Comparison of ENCODE assay signal across 23 mouse cellular contexts in the genomic region with DNA sequence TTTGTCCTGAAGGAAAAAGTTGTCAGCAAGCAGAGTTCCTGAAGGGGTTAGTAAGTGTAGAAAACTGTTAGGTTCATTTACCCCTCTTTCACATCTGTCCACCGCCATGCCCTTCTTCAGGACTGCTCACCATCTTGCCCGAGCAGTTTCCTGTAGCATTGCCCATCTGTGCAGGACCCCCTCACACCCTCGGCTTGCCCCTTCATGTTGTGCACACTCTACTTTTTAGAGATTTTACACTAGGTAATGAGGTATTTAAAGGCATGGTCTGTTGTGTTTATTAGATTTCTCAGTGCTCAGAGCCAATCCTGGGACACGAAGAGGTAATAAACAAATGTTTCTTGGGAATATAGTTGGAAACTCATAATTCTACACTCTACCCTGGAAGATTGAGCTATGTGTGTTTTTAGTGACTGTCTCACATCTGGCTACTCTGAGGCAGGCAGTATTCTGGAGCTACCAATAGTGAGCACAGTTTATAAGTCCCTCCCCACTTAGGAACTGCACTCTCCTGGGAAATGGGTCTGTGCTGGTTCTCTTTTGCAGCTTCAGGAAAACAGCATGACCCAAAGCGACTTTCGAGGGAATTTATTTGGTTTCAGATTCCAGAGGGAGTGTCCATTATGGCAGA.
DNase-seq lines count a peak whose midpoint lies in the region; ATAC-seq and TF ChIP-seq lines count a peak whose summit lies in the region.
"Had no signal": no experiment of that assay in that cellular context is flagged by ENCODE, and none has a peak within 500 bp of the region (broad histone marks: within the 10 kb centered on the region; RNA-seq: fewer than 3 reads in every experiment).

No protein-coding gene starts in this region.

- no peak overlapping the region for H3K4me2 ChIP-seq in limb, embryonic 11.5 days (ENCODE audit: low read depth, severe bottlenecking)
- no peak overlapping the region for H3K4me2 ChIP-seq in limb, embryonic 12.5 days
- H3K4me2 ChIP-seq in limb, embryonic 14.5 days (replicated peaks; ENCODE audit: low read depth, low read length, severe bottlenecking): no peak overlapping the region
- H3K4me2 ChIP-seq: embryonic facial prominence, embryonic 13.5 days; embryonic facial prominence, embryonic 15.5 days; forebrain, embryonic 12.5 days had no signal

- H3K9ac ChIP-seq in limb, embryonic 11.5 days (ENCODE audit: low read length): no peak overlapping the region
- H3K9ac ChIP-seq in limb, embryonic 12.5 days (replicated peaks): no peak overlapping the region
- H3K9ac ChIP-seq in limb, embryonic 14.5 days (ENCODE audit: low read depth, low read length, severe bottlenecking): no peak overlapping the region
- H3K9ac ChIP-seq: embryonic facial prominence, embryonic 13.5 days; embryonic facial prominence, embryonic 15.5 days; forebrain, embryonic 12.5 days had no signal

- H3K4me1 ChIP-seq in limb, embryonic 11.5 days (ENCODE audit: control insufficient read depth, insufficient read depth, low read length): no peaks in the 10 kb centered on the region
- H3K4me1 ChIP-seq in limb, embryonic 10.5 days: no peaks in the 10 kb centered on the region
- H3K4me1 ChIP-seq in limb, embryonic 12.5 days (replicated peaks): peaks cover 15% of the 10 kb centered on the region
- H3K4me1 ChIP-seq in limb, embryonic 14.5 days (ENCODE audit: control insufficient read depth, insufficient read depth, low read length): peaks cover 21% of the 10 kb centered on the region
- H3K4me1 ChIP-seq: forebrain, embryonic 10.5 days; forebrain, embryonic 12.5 days had no signal

- H3K27ac ChIP-seq in limb, embryonic 11.5 days (replicated peaks; ENCODE audit: low read depth, low read length): no peak overlapping the region
- H3K27ac ChIP-seq in limb, embryonic 10.5 days: no peak overlapping the region
- H3K27ac ChIP-seq in limb, embryonic 12.5 days: peak overlapping the region; percentile 79
- H3K27ac ChIP-seq in limb, embryonic 14.5 days (replicated peaks; ENCODE audit: low read depth, low read length): no peak overlapping the region
- H3K27ac ChIP-seq: embryonic facial prominence, embryonic 13.5 days; embryonic facial prominence, embryonic 15.5 days; forebrain, embryonic 10.5 days; forebrain, embryonic 12.5 days had no signal

- intact Hi-C loops in left cerebral cortex, postnatal 10 days (cut with DNase I): no loop called here

- TF ChIP-seq POLR2A in limb, embryonic 14.5 days (IDR thresholded peaks at IDR 0.05; ENCODE audit: borderline replicate concordance, extremely low read depth, insufficient read depth, insufficient read length): no peak

- no peak overlapping the region for H3K4me3 ChIP-seq in limb, embryonic 11.5 days (ENCODE audit: low read depth, low read length)
- H3K4me3 ChIP-seq in limb, embryonic 10.5 days: no peak overlapping the region
- H3K4me3 ChIP-seq in limb, embryonic 12.5 days (replicated peaks): no peak overlapping the region
- no peak overlapping the region for H3K4me3 ChIP-seq in limb, embryonic 14.5 days (replicated peaks; ENCODE audit: low read length)
- H3K4me3 ChIP-seq: embryonic facial prominence, embryonic 13.5 days; embryonic facial prominence, embryonic 15.5 days; erythroblast, embryonic 14.5 days; forebrain, embryonic 10.5 days; forebrain, embryonic 12.5 days had no signal

- DNase-seq in limb, embryonic 11.5 days (ENCODE audit: low spot score): no peak
- DNase-seq in limb, embryonic 10.5 days (ENCODE audit: low spot score): no peak
- DNase-seq in limb, embryonic 14.5 days (ENCODE audit: low spot score): peak; percentile 37
- DNase-seq in adrenal gland, adult 2 months: no peak
- DNase-seq in spleen, postnatal 4 days (ENCODE audit: low spot score in 2 of 2): no peak
- no peak for DNase-seq in left cerebral cortex, postnatal 10 days (ENCODE audit: extremely low spot score in 1 of 2, low spot score in 2 of 2)
- DNase-seq: adrenal gland, adult 8-10 months; adrenal gland, postnatal 14 days; adrenal gland, postnatal 36 days; cerebellum, adult 11-12 months; cerebellum, adult 2 months; cerebellum, adult 9-10 months; cerebellum, postnatal 14 days; cerebellum, postnatal 36 days; embryo, embryonic 11 days had no signal

- H3K27me3 ChIP-seq in limb, embryonic 11.5 days (ENCODE audit: control insufficient read depth, insufficient read depth, low read length): no peaks in the 10 kb centered on the region
- H3K27me3 ChIP-seq in limb, embryonic 10.5 days (ENCODE audit: low read depth, poor library complexity, severe bottlenecking): no peaks in the 10 kb centered on the region
- H3K27me3 ChIP-seq in limb, embryonic 12.5 days: no peaks in the 10 kb centered on the region
- H3K27me3 ChIP-seq in limb, embryonic 14.5 days (ENCODE audit: control insufficient read depth, insufficient read depth, low read length): no peaks in the 10 kb centered on the region
- H3K27me3 ChIP-seq: embryonic facial prominence, embryonic 13.5 days; embryonic facial prominence, embryonic 15.5 days; forebrain, embryonic 12.5 days had no signal

- no peaks in the 10 kb centered on the region for H3K9me3 ChIP-seq in limb, embryonic 11.5 days (ENCODE audit: control insufficient read depth, low read length)
- no peaks in the 10 kb centered on the region for H3K9me3 ChIP-seq in limb, embryonic 10.5 days (replicated peaks)
- H3K9me3 ChIP-seq in limb, embryonic 12.5 days: no peaks in the 10 kb centered on the region
- no peaks in the 10 kb centered on the region for H3K9me3 ChIP-seq in limb, embryonic 14.5 days (ENCODE audit: control insufficient read depth, low read length)
- H3K9me3 ChIP-seq: embryonic facial prominence, embryonic 13.5 days; embryonic facial prominence, embryonic 15.5 days; forebrain, embryonic 10.5 days; forebrain, embryonic 12.5 days had no signal

- H3K36me3 ChIP-seq in limb, embryonic 11.5 days (ENCODE audit: control insufficient read depth, insufficient read depth, low read length): no peaks in the 10 kb centered on the region
- H3K36me3 ChIP-seq in limb, embryonic 10.5 days: no peaks in the 10 kb centered on the region
- no peaks in the 10 kb centered on the region for H3K36me3 ChIP-seq in limb, embryonic 12.5 days
- H3K36me3 ChIP-seq in limb, embryonic 14.5 days (ENCODE audit: control insufficient read depth, insufficient read depth, low read length): no peaks in the 10 kb centered on the region
- H3K36me3 ChIP-seq: embryonic facial prominence, embryonic 15.5 days; forebrain, embryonic 12.5 days had no signal

- ATAC-seq in limb, embryonic 11.5 days (ENCODE audit: insufficient number of reproducible peaks, low FRiP score, low TSS enrichment, low read depth): peak; percentile 75
- ATAC-seq in limb, embryonic 12.5 days (ENCODE audit: insufficient number of reproducible peaks, insufficient read depth, low FRiP score, low TSS enrichment, low read depth): peak; percentile 92
- ATAC-seq in limb, embryonic 14.5 days (ENCODE audit: low FRiP score, low read depth): peak; percentile 86
- ATAC-seq: forebrain, embryonic 14.5 days; forebrain, embryonic 16.5 days had no signal

- WGBS in limb, embryonic 11.5 days: 72% methylated on average over 6 of the region's 6 CpGs
- WGBS in limb, embryonic 10.5 days: 86% methylated on average over 6 of the region's 6 CpGs
- WGBS in limb, embryonic 12.5 days: 49% methylated on average over 6 of the region's 6 CpGs
- 31% methylated on average over 6 of the region's 6 CpGs for WGBS in limb, embryonic 14.5 days
